Mouse (Mus musculus) stomach, postnatal 0 days (tissue): Measurements from ENCODE around the gene Cnot6l.

Experiments
- CTCF ChIP-seq: IDR thresholded peaks from 2 replicates; pipeline ENCODE4 v1.5.1; 2016; ENCODE audit warnings: antibody characterized with exemption, low read depth, mild to moderate bottlenecking, moderate library complexity
- EP300 ChIP-seq: optimal IDR thresholded peaks from 2 replicates; pipeline ENCODE3; 2016; ENCODE audit warnings: antibody characterized with exemption

GRCm38 (mm10) chr5:96166761-96167160, 2.8 kb upstream of the Cnot6l start:
- TF ChIP-seq CTCF = no peak
- TF ChIP-seq EP300 = no peak
